Mouse (Mus musculus): ENCODE data around the gene Pak3.

GRCm38 (mm10) chrX:143739171-143739570 is 220.8 kb downstream of the Pak3 start:
- TF ChIP-seq CTCF (IDR thresholded peaks at IDR 0.05): peak; percentile 71
- TF ChIP-seq EP300 (IDR thresholded peaks at IDR 0.05): no peak
